Mouse (Mus musculus) left cerebral cortex, postnatal 25 days (tissue): ENCODE measurements around the gene Macrod2. TPM values are rescaled to one million over a fixed set of nuclear protein-coding genes. Genes with fewer than 3 reads are reported as not detected.
A peak's percentile ranks its signal among the peaks of the same experiment; 100 is the strongest.

Source experiments
- DNase-seq, 2 experiments: peaks; one replicate each; pipeline ENCODE4 v3.0.0; 2022; ENCODE audit warnings: low spot score in 2 of 2, mixed read lengths in 1 of 2
- intact Hi-C: fragments of 180-260 bp; cut with DNase I; formaldehyde crosslinking; loops from one replicate; pipeline ENCODE4 v1.15.1; 2025
- total RNA-seq, 2 experiments: library from RNA; stranded (reverse); gene quantifications; 2 replicates each; pipeline ENCODE4 v1.2.3; 2021

The Macrod2 gene
- total RNA-seq, 2 experiments from 2014 or later, result 50.3 to 61.6 TPM

GRCm38 (mm10) chr2:140535832-140536571, 140.9 kb downstream of the Macrod2 start:
- DNase-seq, result no peak
- intact Hi-C loops, result loop anchor here (10.0 kb wide), 1 partner anchor 1719 kb away; no protein-coding TSS in a partner anchor

GRCm38 (mm10) chr2:140549286-140549685, 154.2 kb downstream of the Macrod2 start:
- no peak for DNase-seq
- intact Hi-C loops, result no loop called here

- intact Hi-C loops, result no loop called here
- DNase-seq, result no peak
These were observed 166.3 kb downstream of the Macrod2 start for GRCm38 (mm10) chr2:140561426-140561825.

- intact Hi-C loops, result no loop called here
- DNase-seq, result no peak
These were observed 175.8 kb downstream of the Macrod2 start for GRCm38 (mm10) chr2:140570874-140571273.

GRCm38 (mm10) chr2:140592537-140593261, 197.6 kb downstream of the Macrod2 start:
- intact Hi-C loops, result no loop called here
- DNase-seq, result peak in 1 of 2 experiments; percentile 13

- no peak for DNase-seq
- intact Hi-C loops, result no loop called here
These were observed 201.8 kb downstream of the Macrod2 start for GRCm38 (mm10) chr2:140596906-140597305.

- intact Hi-C loops, result no loop called here
- no peak for DNase-seq
These were observed 220.3 kb downstream of the Macrod2 start for GRCm38 (mm10) chr2:140615451-140615850.

- no peak for DNase-seq
- intact Hi-C loops, result no loop called here
These were observed 226.7 kb downstream of the Macrod2 start for GRCm38 (mm10) chr2:140621730-140622337.

- DNase-seq, result no peak
- intact Hi-C loops, result no loop called here
These were observed 258.4 kb downstream of the Macrod2 start for GRCm38 (mm10) chr2:140653481-140653880.

- intact Hi-C loops, result no loop called here
- no peak for DNase-seq
These were observed 258.9 kb downstream of the Macrod2 start for GRCm38 (mm10) chr2:140653978-140654377.

GRCm38 (mm10) chr2:140662673-140663072, 267.6 kb downstream of the Macrod2 start:
- DNase-seq, result no peak
- intact Hi-C loops, result no loop called here

GRCm38 (mm10) chr2:140664381-140664780, 269.3 kb downstream of the Macrod2 start:
- no peak for DNase-seq
- intact Hi-C loops, result no loop called here

GRCm38 (mm10) chr2:140666846-140667245, 271.7 kb downstream of the Macrod2 start:
- intact Hi-C loops, result loop anchor here (5.0 kb wide), 1 partner anchor 135 kb away; no protein-coding TSS in a partner anchor
- DNase-seq, result no peak

GRCm38 (mm10) chr2:140667261-140668047, 272.3 kb downstream of the Macrod2 start:
- DNase-seq, result no peak
- intact Hi-C loops, result loop anchor here (5.0 kb wide), 1 partner anchor 135 kb away; no protein-coding TSS in a partner anchor

- peak; percentile 83 to 91 for DNase-seq
- intact Hi-C loops, result loop anchor here (5.0 kb wide), 1 partner anchor 136 kb away; no protein-coding TSS in a partner anchor
These were observed 273.2 kb downstream of the Macrod2 start for GRCm38 (mm10) chr2:140668311-140668710.

GRCm38 (mm10) chr2:140669081-140669480, 274.0 kb downstream of the Macrod2 start:
- no peak for DNase-seq
- intact Hi-C loops, result loop anchor here (5.0 kb wide), 1 partner anchor 137 kb away; no protein-coding TSS in a partner anchor

GRCm38 (mm10) chr2:140669786-140670185, 274.7 kb downstream of the Macrod2 start:
- intact Hi-C loops, result loop anchor here (2.0 to 5.0 kb wide), 4 partner anchors 137 to 1583 kb away; no protein-coding TSS in a partner anchor
- no peak for DNase-seq

- intact Hi-C loops, result loop anchor here (2.0 to 5.0 kb wide), 3 partner anchors 338 to 1582 kb away; no protein-coding TSS in a partner anchor
These were observed 275.3 kb downstream of the Macrod2 start for GRCm38 (mm10) chr2:140670457-140670856.

More at GRCm38 (mm10) chr2:140670457-140670856, 275.3 kb downstream of the Macrod2 start:
- DNase-seq, result peak; percentile 72 to 79
